Mouse (Mus musculus) heart, adult 10 weeks (tissue): ENCODE measurements around the gene Atxn1. TPM values are rescaled to one million over a fixed set of nuclear protein-coding genes. Genes with fewer than 3 reads are reported as not detected.

Experiments used
- polyA plus RNA-seq: library from polyadenylated mRNA; stranded (reverse); fragments of 350-450 nt; fragmentation: Illumina TruSeq; extraction: RNeasy Lipid Tissue Mini Kit (QIAGEN cat#74804); gene quantifications from one replicate; pipeline ENCODE4 v1.2.3, GENCODE M21; 2014; ENCODE audit warnings: low read depth, low replicate concordance

The Atxn1 gene
- 7.2 TPM for polyA plus RNA-seq

GRCm38 (mm10) chr13:45964853-45965593 lies at the start of gene Atxn1:
Gene Atxn1 (minus strand): TSS chr13:45965008.

DNA sequence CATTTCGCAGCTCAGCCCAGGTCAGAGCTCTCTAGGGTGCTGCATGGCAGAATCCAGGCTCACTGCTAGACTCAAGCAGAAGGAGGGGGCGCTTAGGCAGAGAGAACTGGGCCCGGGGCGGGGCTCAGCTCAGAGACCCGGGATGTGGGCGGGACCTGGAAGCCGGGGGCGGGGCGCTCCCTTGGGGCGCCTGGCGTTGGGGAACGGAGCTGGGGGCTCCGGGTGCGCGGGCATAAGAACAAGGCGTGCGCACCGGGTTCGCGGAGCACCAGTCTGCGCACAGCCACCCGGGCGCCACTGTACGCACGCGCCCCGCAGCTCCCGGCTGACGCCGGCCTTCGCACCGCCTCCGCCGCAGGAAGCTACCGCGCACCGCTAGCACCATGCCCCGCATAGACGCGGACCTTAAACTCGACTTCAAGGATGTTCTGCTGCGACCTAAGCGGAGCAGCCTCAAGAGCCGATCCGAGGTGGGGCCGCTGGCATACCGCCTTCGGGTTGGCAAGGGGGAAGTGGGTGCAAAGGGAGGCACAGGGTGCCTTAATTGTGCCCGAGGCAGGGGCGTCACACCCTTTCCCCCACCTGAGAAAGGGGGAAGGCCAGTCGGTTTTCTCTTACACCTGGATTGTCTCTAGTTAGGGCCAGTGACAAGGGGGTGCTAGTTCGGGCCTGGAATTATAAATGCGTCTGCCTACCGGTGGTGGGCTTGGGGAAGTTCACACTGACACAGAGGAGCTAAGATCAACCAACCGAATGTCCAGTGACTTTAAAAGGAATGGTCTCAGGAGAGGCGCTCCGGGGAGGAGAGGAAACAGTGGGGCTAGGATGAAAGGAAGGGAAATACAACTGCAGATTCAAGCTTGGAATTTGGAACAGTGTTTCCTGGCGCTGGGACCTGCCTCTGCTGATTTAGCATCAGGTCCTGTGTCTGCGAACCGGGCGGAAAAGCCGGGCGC lies 457.3 kb downstream of the Atxn1 start, which contains the start of gene Gmpr:
Gene Gmpr, plus strand, starts transcription at position 171 of the 956 bp plus-strand sequence.

